Mouse (Mus musculus) lung, postnatal 0 days (tissue): ENCODE results near the gene Pkig.

Experiments used
- CTCF ChIP-seq: IDR thresholded peaks from 2 replicates; pipeline ENCODE4 v1.5.1; 2016; ENCODE audit warnings: antibody characterized with exemption, mild to moderate bottlenecking
- EP300 ChIP-seq: IDR thresholded peaks from 2 replicates; pipeline ENCODE4 v1.6.1; 2016; ENCODE audit warnings: antibody characterized with exemption, mild to moderate bottlenecking, control low read depth

DNA sequence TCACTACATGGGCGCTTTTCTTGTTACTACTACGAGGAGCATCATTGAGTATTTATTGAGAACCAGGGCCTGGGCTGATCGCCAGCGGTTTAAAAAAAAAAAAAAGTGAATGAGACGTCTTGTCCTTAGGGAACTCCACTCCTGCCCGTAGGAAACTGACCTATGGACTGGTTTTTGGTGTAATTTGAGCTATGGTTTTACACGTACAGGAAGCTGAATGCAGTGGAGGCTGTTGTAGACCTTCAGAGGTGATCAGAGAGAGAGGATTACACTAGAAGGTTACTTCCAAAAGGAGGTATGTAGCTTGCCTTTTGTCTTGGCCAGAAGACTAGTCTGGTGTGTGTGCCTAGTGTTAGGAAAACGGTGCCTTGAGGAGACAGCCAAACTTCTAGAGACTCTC lies 755 bp downstream of the Pkig start:
- TF ChIP-seq CTCF (no peak), EP300 (no peak)
